Mouse (Mus musculus) thymus, adult 18-20 months (tissue): ENCODE results near the gene Thsd7a.

ENCODE experiments used
- DNase-seq, 2 experiments: peaks; one replicate each; pipeline ENCODE4 v3.0.0; 2022; ENCODE audit warnings: mixed read lengths in 2 of 2

Thsd7a gene

GRCm38 (mm10) chr6:12500888-12501287 lies 248.3 kb downstream of the Thsd7a start:
- no peak for DNase-seq

DNA sequence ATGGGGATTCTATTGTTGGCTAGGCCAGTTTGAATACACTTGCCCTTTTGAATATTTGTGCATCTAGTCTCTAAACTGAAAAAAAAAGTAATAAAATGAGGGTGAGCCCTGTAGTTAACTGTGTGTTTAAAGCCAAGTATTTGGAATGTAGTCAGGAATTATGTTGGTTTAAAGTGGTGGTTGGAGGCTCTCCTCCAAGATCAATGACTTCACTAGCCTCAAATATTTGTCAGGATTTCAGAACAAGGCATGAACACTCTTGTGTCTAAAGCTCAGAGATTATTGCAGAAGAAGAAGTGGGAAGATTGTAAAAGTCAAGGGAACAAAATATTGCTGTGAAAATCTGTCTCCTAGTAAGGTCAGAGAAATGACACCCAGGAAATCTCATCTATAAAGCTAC lies 249.3 kb downstream of the Thsd7a start:
- DNase-seq, result no peak

DNA sequence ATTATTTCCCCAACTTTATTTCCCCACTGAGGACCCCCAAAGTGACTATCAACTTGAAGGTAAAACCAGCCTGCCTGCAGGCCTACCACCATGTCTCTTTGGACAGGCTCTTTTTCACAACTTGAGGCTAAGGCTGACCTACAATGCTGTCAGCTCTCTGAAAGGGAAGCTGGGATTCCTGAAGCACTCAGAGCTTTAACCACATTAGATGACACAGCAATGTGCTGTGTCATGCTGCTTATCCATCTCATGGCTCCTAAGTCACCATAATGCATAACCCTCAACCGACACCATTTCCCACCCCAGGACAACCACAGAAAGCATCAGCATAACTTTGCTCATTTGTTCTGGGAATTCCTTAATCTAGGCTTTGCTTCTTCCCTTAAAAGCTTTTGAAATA lies 255.6 kb downstream of the Thsd7a start:
- no peak for DNase-seq

GRCm38 (mm10) chr6:12488882-12489281 lies 260.3 kb downstream of the Thsd7a start:
- DNase-seq, result no peak

GRCm38 (mm10) chr6:12481527-12482163 lies 267.6 kb downstream of the Thsd7a start:
- DNase-seq, result no peak

- DNase-seq, result no peak
These were observed 270.9 kb downstream of the Thsd7a start for GRCm38 (mm10) chr6:12478359-12478758.

GRCm38 (mm10) chr6:12470935-12471334 lies 278.3 kb downstream of the Thsd7a start:
- no peak for DNase-seq

GRCm38 (mm10) chr6:12467339-12468124 lies 281.7 kb downstream of the Thsd7a start:
- no peak for DNase-seq

- no peak for DNase-seq
These were observed 290.4 kb downstream of the Thsd7a start for GRCm38 (mm10) chr6:12458841-12459240.

DNA sequence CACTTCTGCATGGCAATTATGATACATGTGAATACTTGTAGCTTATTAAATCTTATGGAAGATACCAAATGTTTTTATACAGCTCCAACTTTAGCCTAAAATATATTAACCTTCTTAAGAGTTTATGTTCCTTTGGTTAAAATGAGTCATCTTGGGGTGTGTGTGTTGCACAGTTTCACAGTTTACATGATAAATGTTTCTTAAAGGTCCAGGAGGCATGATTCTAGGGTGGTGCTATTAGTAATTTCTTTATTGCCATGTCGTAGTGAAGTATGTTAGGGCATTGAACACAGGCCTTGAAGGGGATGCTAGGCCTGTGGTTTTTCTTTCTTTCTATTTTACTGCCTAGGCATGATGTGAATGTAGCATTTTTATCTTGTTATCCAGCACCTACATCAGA lies 291.8 kb downstream of the Thsd7a start:
- DNase-seq, result no peak

- DNase-seq, result no peak
These were observed 294.2 kb downstream of the Thsd7a start for GRCm38 (mm10) chr6:12454876-12455485.

- no peak for DNase-seq
These were observed 295.1 kb downstream of the Thsd7a start for GRCm38 (mm10) chr6:12454132-12454531.

DNA sequence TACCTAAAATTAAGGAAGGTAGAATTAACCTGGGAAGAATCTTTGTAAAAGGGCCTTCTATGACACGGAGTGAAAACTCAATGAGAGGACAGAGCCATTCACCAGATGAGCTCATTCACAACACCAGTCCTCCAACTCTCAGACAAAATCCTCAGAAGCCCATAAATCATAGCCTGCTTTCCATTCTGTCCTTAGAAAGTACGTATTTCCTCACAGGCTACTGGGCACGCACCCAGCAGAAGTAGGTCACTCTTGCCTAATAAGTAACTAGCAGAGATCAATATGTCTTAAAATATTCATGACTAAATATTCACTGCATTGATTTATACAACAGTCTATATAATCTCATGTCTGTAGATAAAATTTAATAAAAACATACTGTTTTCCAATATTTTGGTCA lies 300.4 kb downstream of the Thsd7a start:
- DNase-seq, result no peak

DNA sequence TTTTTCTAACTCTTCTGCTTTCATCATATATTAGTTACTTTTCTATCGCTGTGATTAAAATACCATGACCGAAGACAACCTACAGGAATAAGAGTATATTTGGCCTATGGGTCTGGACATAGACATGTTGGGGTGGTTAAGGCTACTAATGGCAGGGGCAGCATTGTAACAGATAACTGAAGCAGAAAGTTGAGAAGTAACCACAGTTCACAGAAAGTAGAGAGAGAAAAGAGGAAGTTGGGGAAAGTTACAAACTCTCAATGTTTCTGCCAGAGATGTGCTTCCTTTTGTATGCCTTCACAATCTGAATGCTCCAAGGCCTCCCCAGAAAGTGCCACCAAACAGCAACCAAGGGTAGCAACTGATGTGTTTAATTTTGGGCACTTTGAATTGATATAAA lies 303.7 kb downstream of the Thsd7a start:
- DNase-seq, result no peak

GRCm38 (mm10) chr6:12439561-12439960 lies 309.6 kb downstream of the Thsd7a start:
- no peak for DNase-seq

- DNase-seq, result no peak
These were observed 330.1 kb downstream of the Thsd7a start for GRCm38 (mm10) chr6:12419070-12419469.

GRCm38 (mm10) chr6:12416976-12417375 lies 332.2 kb downstream of the Thsd7a start:
- no peak for DNase-seq

DNA sequence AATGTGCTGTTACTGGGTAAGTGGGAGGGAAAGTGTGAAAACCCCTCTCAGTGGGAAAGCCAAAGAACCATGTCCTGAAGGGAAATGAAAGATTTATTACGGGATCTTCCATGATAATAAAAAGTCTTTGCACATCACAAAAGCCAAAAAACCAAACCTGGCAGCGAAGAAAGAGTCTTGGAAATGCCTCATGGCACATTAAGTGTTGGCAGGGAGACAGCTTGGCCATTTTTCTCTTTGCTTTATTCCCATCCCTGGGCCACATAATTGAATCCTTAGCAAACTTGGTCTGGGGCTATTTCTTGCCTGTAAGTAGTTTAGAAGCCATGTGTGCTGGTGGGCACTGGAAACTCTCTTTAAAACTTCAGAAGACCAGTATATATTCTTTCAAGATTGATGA lies 344.8 kb downstream of the Thsd7a start:
- DNase-seq, result no peak

DNA sequence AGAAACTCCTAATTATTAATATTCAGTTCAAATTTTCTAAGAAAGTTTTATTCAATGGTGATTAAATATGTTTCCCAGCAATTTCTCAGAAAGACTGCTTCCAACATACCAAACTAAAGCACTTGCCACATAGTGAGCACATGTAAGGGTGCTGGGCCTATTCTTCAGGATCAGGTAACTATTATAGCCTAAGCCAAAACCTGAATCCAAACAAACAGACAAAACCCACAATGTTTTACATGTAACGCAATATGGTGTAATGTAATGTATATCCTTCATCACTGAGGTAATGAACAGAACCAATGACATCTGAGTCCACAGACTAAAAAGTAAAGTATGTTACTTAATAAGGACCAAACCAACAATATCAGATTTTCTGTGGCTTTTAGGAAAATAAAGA lies 346.2 kb downstream of the Thsd7a start:
- no peak for DNase-seq

DNA sequence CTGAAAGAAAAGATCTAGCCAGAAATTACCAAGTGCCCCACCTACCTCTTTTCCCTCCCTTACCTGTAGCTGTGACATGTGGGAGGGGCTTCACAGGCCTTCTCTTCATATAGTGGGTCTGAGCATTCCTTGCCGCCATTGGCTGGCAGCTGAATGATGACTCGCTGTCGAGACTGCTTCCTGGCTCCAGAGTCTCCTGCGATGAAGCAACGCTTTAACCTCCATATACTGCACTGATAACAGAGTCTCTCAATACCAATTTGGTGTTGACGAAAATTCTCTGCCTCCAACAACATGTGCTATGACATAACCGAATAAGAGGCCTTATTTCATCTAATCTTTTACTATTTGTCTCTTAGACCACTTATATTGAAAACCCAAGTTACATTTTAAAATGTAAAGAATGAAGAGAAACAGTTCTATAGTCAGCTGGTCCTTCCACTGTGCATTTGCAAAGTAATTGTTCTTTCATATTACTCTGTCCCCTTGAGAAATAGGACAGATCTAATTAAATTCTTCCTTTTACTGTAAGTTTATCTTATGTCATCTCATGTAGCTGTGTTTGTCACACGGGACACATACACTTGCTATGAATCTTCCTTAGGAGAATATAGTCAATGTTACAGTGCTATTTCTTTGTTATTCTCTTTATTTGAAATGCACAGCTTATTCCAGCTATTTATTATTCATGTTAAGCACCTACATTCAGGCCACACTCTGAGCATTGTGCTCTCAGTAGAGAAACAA lies 351.3 kb downstream of the Thsd7a start:
- no peak for DNase-seq

- DNase-seq, result no peak
These were observed 355.4 kb downstream of the Thsd7a start for GRCm38 (mm10) chr6:12393574-12394380.

GRCm38 (mm10) chr6:12386731-12387130 lies 362.5 kb downstream of the Thsd7a start:
- no peak for DNase-seq

- no peak for DNase-seq
These were observed 363.6 kb downstream of the Thsd7a start for GRCm38 (mm10) chr6:12385591-12385990.
